Mouse (Mus musculus) kidney, postnatal 10 days (tissue): ENCODE data around the gene Krba1.

Source experiments
- DNase-seq: peaks from one replicate; pipeline ENCODE4 v3.0.0; 2021; ENCODE audit warnings: mixed read lengths

Krba1 gene

DNA sequence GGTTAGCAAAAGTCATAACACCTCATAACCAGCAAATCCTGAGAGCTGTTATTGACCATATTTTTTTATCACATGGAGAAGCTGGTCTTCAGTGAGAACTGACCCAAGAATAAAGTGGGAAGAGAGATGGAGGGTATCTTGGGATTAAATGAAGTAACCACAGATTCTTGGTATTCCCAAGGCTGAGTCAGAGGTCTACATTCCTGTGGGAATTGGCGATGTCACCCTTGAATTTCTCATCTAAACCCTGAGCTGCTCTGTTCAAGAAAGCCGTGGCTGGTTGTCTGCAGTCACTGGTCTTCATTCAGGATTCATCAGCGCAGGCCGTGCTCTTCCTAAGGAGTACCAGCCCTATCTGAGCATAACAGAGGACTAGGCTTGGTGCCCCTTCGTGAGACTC, 31.6 kb downstream of the Krba1 start:
- DNase-seq = no peak

- no peak for DNase-seq
Observed at GRCm38 (mm10) chr6:48428769-48429557, 33.6 kb downstream of the Krba1 start.

DNA sequence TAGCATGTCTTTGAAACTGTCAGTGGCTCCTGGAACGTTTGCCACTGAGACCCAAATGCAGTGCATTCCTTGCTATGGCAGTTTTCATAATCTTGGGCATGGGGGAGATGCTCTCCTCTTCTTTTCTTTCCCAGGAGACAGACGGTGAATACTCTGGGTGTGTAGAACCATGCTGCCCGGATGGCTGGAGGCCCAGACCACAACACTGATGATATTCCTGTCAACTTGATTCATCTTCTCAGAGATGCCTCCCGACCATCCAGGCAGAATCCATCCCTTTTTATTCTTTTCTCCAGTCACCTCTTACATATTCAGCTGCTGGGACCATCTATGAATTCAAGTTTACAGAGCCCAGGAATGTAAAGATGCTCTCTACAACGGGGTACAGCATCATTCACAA, 35.4 kb downstream of the Krba1 start:
- no peak for DNase-seq

GRCm38 (mm10) chr6:48432893-48433816, 37.8 kb downstream of the Krba1 start:
- no peak for DNase-seq

DNA sequence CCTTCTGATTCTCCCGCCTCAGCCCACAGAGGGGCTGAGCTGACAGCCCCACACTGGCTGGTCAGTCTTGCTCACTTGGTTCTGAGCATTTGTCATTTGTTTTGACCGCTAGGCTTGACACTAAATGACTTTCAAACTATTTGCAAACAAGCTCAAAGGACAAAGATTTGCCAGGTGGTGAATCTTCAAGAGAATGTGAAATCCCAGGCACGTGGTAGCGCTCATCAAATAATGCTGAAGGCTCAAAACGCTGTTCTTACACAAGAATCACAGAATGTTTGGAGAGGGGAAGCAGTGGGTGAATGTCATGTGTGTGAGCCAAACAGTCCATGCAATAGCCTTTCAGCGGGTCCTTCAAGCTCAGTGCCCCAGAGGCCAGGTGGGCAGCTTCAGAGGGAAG, 39.3 kb downstream of the Krba1 start:
- DNase-seq = no peak

DNA sequence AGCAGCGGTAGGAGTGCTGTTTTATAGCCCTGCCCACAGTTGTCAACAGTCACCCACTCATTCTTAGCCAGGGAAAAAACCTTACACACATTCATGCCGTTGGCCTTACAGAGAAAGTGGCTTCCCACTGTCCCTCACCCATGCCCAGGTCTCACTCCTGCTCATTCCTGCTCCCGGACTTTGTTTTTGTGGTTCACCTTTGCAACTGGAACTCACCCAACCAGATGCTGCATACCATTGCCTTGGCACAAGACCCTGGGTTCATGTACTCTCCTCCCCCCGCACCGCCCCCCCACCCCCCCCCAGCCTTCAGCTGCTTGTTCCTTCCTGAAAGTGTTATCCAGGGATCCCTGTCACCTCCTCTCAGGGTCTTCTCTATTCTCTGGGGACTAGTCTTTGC, 39.7 kb downstream of the Krba1 start:
- peak; percentile 65 for DNase-seq

DNA sequence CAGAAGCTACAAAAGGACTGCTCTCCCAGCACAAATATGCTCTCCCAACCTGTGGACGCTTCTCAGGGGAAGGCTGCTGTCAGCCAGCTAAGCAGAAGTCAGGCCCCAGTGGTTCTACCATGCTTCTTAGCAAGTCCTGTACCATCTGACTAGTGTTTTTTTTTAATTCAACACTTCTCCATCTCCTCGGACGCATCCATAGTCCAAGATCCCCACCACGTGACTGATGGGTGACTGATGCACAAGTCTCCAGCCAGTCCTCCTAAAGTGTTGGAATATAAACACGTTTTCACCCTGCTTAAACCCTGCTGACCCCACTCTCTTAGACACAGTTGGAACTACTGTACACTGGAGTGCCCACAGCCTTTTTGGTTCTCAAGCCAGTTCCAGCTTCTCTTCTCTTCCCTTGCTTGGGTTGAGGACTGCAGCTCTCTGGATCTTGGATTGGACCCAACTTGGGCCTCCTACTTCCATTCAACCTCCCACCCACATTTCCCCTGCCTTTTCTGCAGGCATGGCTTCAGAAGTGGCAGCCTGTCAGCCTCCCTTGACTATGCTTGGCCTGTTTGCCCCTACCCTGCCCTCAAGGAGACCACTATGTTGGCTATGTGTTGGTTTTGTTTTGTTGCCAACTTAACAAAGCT, 40.4 kb downstream of the Krba1 start:
- DNase-seq = peak; percentile 46

DNA sequence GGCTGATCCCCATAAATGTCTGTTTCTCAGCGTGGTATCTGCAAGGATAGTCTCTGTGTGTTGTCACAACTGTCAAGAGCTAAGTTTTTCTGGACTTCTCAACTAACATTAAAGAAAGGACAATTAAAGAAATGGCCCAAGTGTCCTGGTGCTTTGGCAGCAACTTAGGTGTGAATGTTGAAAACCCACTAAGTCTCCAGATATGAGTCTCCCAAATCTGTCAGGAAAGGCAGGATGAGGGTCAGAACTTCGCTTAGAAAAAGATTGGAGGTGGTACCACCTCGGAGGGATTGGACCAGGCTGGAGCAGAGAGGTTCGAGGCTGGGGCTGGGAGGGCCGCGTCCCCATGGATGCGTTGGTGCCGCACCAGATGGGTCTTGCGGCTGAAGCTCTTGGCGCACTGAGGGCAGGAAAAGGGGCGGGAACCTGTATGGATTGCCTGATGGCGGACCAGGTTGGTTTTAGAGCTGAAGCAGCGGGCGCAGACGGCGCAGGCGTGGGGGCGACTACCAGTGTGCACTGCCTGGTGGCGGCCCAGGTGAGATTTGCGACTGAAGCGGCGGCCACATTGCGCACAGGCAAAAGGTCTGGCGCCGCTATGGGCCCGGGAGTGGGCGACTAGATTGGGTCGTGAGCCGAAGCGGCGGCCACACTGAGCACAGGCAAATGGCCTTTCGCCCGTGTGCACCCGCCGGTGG, 42.4 kb downstream of the Krba1 start:
- peak; percentile 22 for DNase-seq

DNA sequence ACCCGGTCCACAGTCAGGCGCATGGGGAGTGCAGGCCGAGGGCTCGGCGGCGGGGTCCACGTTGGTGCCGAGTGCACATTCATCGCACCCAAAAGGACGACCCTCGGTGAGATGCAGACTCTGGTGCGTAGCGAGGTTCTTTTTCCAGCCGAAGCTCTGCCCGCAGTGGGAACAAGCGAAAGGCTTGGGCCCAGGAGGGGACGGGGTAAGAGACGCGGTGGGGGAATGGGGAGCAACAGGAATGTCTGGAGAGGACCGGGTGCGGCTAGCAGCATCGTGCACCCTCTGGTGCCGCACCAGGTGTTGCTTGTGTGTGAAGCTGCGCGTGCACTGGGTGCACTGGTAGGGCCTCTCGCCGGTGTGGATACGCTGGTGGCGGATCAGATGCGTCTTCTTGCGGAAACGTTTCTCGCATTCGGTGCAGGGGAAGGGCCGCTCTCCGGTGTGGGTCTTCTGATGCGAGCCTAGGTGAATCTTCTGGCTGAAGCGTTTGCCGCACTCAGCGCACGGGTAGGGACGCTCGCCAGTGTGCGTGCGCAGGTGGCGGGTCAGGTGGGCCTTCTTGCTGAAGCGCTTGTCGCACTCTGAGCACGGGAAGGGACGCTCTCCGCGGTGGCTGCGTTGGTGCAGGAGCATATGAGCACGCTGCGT, 43.2 kb downstream of the Krba1 start:
- no peak for DNase-seq

DNA sequence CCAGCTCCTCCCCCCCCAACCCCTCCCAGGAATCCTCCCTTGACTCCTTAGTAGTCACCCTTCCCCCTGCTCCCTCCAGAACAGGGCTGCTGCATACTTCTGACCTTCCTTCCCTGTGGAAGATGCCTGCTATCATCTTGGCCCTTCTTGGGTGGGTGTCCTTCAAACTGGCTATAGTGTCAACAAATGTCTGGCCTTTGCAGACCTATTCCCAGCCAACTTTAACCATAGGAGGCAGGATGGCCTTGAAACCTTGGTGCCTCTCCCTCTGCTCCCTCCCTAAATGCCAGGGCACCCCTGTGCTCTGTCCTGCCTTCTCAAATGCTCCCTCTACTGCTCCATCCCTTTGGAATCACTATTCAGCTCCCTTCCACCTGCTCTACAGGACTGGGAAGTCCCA, 44.3 kb downstream of the Krba1 start:
- DNase-seq = no peak

GRCm38 (mm10) chr6:48440306-48441014, 45.1 kb downstream of the Krba1 start:
- peak; percentile 55 for DNase-seq

DNA sequence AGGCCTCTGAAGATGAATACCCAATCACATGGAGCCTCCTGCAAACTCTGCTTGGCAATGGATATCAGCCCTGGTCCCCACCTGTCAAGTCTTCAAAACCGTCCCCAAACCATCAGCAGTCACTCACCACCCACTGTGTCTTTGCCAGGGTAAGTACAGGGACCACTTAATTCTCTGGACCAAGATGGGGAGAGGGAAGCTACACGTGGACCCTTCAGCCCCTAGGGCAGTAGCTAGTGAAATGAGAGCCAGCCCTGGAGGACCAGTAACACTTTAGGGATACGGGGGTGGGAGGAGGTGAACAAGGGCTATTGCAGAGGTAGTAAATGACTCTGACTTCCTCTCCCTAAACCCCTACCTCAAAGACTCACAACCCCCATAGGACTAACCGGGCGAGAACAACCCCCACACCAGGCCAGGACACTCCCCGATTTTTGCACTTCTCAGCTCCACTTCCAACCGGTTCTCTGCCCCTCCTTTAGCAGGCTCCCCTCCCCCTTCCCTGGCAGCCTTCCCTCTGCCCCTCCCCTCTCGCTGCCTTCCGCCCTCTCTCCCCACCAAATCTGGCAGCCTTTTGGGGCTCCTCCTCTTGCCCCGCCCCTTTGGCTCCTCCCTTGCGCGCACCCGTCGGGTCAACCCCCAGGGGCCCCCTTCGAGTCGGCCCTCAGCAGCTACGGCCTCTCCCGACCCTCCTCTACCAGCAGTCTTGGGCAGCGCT, 48.4 kb downstream of the Krba1 start:
- peak; percentile 99 for DNase-seq

- peak; percentile 98 for DNase-seq
Observed at GRCm38 (mm10) chr6:48444310-48445180, 49.2 kb downstream of the Krba1 start.

- DNase-seq = peak; percentile 80
Observed at GRCm38 (mm10) chr6:48445181-48446101, 50.1 kb downstream of the Krba1 start, which contains the start of gene Zfp467. Zfp467 (minus strand) TSS chr6:48445825.

DNA sequence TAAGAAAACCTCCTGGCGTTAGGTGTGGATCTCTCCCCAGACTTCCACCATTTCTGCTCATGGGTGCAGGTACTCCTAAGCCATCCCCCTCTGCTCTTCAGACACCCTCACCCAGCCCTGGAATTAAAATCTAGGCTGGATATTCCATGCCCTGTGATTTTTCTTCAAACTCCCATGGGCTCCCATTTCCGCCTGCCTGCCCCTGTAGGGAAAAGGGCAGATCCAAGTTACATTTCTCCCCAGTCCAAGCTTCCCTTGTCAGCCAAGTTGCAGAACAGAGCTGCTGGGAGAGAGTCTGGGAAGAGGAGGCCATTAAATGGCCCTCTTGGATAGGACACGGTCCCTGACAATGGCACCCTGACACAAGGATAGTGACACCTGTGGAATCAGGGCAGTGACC, 50.9 kb downstream of the Krba1 start:
- DNase-seq = peak; percentile 42

- DNase-seq = peak; percentile 43
Observed at GRCm38 (mm10) chr6:48446896-48447295, 51.5 kb downstream of the Krba1 start.

DNA sequence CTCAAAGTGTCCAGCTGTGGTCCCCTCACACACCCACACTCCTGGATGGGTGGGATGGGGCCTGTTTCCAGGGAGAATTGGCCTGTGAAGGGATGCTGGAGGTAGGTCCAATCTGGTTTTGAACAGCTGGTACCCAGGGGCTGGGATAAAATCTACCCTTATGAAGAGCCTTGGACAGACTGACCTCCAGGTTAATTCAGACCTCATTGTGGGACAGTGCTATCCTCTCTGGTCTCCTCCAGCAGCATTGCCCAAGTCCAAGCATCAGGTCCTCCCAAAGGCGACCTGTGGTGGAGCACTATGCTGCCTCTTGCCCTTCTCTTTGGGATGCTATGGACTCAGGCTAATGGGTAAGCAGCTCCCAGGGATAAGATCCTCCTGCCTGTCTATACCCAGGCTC, 52.5 kb downstream of the Krba1 start, which contains the start of gene Sspo:
TSS of gene Sspo (plus strand) at position 301 of the 400 bp plus-strand sequence.
- no peak for DNase-seq

GRCm38 (mm10) chr6:48448527-48448926, 53.1 kb downstream of the Krba1 start:
- peak; percentile 57 for DNase-seq
